Mouse (Mus musculus): ENCODE results near the gene Asic4. TPM values are rescaled to one million over a fixed set of nuclear protein-coding genes. Genes with fewer than 3 reads are reported as not detected.
A peak's percentile ranks its signal among the peaks of the same experiment; 100 is the strongest.

Asic4 gene
- total RNA-seq, 2 experiments from 2014 or later: not detected

DNA sequence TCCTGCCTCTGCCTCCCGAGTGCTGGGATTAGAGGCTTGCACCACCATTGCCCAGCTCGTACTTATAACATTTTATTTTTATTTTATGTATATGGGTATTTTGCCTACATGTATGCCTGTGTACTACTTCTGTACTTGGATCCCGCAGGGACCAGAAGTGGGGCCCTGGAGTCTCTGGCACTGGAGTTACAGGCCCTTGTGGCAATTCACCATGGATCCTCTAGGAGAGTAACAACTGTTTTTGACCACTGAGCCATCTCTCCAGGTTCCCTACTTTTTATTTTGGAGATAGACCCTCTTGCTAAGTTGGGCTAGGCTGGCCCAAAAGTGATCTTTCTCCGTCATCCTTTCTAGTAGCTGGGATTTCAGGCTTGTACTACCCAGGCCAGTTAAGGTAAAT is 68.2 kb downstream of the Asic4 start:
- intact Hi-C loops (cut with DNase I): no loop called here
- DNase-seq (ENCODE audit: low spot score): no peak

DNA sequence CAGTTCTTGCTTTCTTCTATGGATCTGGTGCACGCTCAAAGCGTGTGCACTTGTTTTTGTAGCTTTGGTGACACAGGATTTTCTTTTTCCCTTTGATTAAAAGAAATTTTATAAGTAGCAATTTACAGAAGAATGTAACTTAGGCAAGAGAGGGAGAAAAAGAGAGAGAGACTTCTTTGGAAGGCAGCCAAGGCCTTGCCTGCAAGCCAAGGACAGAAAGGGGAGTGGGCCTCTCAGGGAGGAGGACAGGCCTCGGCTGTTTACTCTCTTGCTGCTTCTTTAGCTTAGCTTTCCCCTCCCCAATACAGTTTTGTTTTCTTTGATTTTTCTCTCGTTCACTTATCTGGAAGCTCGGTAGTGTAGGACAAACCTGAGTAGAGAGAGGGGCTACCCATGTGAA is 69.3 kb downstream of the Asic4 start:
- intact Hi-C loops (cut with DNase I): no loop called here
- no peak for DNase-seq (ENCODE audit: low spot score)

DNA sequence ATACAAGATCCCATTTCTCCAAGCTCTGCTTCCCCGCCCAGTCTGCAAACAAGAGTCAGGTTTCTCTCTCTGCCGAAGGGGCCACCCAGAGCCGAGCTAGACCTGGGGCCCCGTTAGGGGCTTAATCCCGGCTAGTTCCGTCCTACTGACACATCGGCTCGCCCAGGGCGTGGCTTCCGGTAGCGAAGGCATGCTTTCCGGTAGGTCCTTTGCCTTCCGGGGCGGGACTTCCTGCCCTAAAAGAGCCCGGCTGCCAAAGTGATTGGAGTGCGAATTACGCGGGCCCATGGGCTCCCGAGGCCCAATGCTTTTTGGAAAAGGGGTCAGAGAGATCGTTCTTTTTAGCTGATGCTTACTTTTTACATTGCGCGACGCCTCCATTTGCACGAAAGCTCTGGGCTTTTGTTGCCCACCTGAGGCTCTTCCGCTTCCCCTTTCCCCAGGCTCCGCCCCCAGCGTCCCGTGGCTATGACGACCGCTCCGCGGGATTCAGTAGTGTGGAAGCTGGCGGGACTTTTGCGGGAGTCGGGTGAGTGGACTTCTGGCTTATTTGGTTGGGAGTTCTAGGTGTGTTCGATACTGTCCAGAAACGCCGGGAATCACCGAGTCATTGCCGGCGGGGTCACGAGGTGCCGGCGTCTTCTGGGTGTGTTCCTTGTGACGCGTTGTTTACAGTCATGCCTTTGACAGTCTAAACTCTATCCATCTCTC is 71.2 kb downstream of the Asic4 start, which contains the start of gene Stk11ip:
Gene Stk11ip, plus strand, starts transcription at position 209 of the 711 bp plus-strand sequence.
- intact Hi-C loops (cut with DNase I): loop anchor here (5.0 kb wide), 1 partner anchor 44 kb away; the partner anchor contains the start of genes Chpf and Tmem198
- peak; percentile 86 for DNase-seq (ENCODE audit: low spot score)

Other genes starting within 250 kb of the Asic4 start
- gene Glb1l, start 239.6 kb upstream of the Asic4 start, total RNA-seq (2021): 1 to 10 TPM; 2.3 to 4.0 TPM
- 10 to 100 TPM; 45.2 to 48.8 TPM for gene Stk16, start 239.6 kb upstream of the Asic4 start, total RNA-seq (2021)
- 1,000 to 10,000 TPM; 1,036 to 1,088 TPM for gene Tuba4a, start 230.6 kb upstream of the Asic4 start, total RNA-seq (2021)
- gene A630095N17Rik, start 218.3 kb upstream of the Asic4 start, total RNA-seq (2021): not detected
- 100 to 1,000 TPM in 1 of 2 experiments, 10 to 100 TPM in 1; 90.4 to 100 TPM for gene Dnajb2, start 214.0 kb upstream of the Asic4 start, total RNA-seq (2021)
- gene Ptprn, start 185.9 kb upstream of the Asic4 start, total RNA-seq (2021): under 1 TPM; 0.86 to 0.92 TPM
- not detected for gene Resp18, start 172.0 kb upstream of the Asic4 start, total RNA-seq (2021)
- 10 to 100 TPM; 81.8 to 82.7 TPM for gene Dnpep, start 132.4 kb upstream of the Asic4 start, total RNA-seq (2021)
- 1,000 to 10,000 TPM; 1,261 to 1,294 TPM for gene Des, start 90.1 kb upstream of the Asic4 start, total RNA-seq (2021)
- gene Speg, start 75.1 kb upstream of the Asic4 start, total RNA-seq (2021): 100 to 1,000 TPM; 141 to 144 TPM
- gene Gmppa, start 14.5 kb upstream of the Asic4 start, total RNA-seq (2021): 10 to 100 TPM; 36.6 to 37.3 TPM
- 10 to 100 TPM; 26.4 to 28.2 TPM for gene Chpf, start 28.9 kb downstream of the Asic4 start, total RNA-seq (2021)
- gene Tmem198, start 29.1 kb downstream of the Asic4 start, total RNA-seq (2021): under 1 TPM; 0.42 to 0.61 TPM
- gene Obsl1, start 56.0 kb downstream of the Asic4 start, total RNA-seq (2021): 100 to 1,000 TPM; 147 to 150 TPM
- gene Inha, start 56.6 kb downstream of the Asic4 start, total RNA-seq (2021): 1 to 10 TPM; 4.8 to 5.0 TPM
- 1 to 10 TPM; 8.9 to 9.2 TPM for gene Stk11ip, start 71.1 kb downstream of the Asic4 start, total RNA-seq (2021)
- 100 to 1,000 TPM; 220 to 242 TPM for gene Slc4a3, start 95.8 kb downstream of the Asic4 start, total RNA-seq (2021)

Measured in heart, postnatal 25 days (tissue).